Mouse (Mus musculus) large intestine, adult 2 months (tissue): ENCODE results near the gene Rarg. TPM values are rescaled to one million over a fixed set of nuclear protein-coding genes. Genes with fewer than 3 reads are reported as not detected.

ENCODE experiments used
- polyA plus RNA-seq: library from polyadenylated mRNA; depleted of rRNA; stranded (reverse); fragments of >200 nt; gene quantifications from 2 replicates; pipeline ENCODE4 v1.2.3, GENCODE M21; 2012; rRNA removed

Gene Rarg
- polyA plus RNA-seq, 1 experiment: 8.6 TPM

Other genes starting within 250 kb of the Rarg start
- 214 and 251 TPM in 2 replicates for gene Krt18, start 229.3 kb downstream of the Rarg start, polyA plus RNA-seq
- 58.6 and 78.1 TPM in 2 replicates for gene Eif4b, start 183.7 kb downstream of the Rarg start, polyA plus RNA-seq
- gene Tns2, start 157.1 kb downstream of the Rarg start, polyA plus RNA-seq: 37.0 and 45.5 TPM in 2 replicates
- gene Spryd3, start 121.3 kb downstream of the Rarg start, polyA plus RNA-seq: 32.1 and 35.9 TPM in 2 replicates
- 15.4 and 34.3 TPM in 2 replicates for gene Igfbp6, start 113.2 kb downstream of the Rarg start, polyA plus RNA-seq
- gene Soat2, start 107.0 kb downstream of the Rarg start, polyA plus RNA-seq: 96.3 and 315 TPM in 2 replicates
- 20.2 and 26.4 TPM in 2 replicates for gene Zfp740, start 54.3 kb downstream of the Rarg start, polyA plus RNA-seq
- gene Csad, start 52.8 kb downstream of the Rarg start, polyA plus RNA-seq: 18.9 and 23.9 TPM in 2 replicates
- 23.0 and 24.8 TPM in 2 replicates for gene Itgb7, start 25.6 kb downstream of the Rarg start, polyA plus RNA-seq
- gene Gm9918, start 13.0 kb upstream of the Rarg start, polyA plus RNA-seq: not detected in 2 replicates
- 52.4 and 57.1 TPM in 2 replicates for gene Mfsd5, start 21.9 kb upstream of the Rarg start, polyA plus RNA-seq
- gene Espl1, start 38.7 kb upstream of the Rarg start, polyA plus RNA-seq: 14.8 and 16.1 TPM in 2 replicates
- gene Pfdn5, start 68.6 kb upstream of the Rarg start, polyA plus RNA-seq: 97.0 and 98.7 TPM in 2 replicates
- 38.9 and 49.8 TPM in 2 replicates for gene Myg1, start 74.2 kb upstream of the Rarg start, polyA plus RNA-seq
- 31.0 and 35.2 TPM in 2 replicates for gene Aaas, start 93.3 kb upstream of the Rarg start, polyA plus RNA-seq
- not detected in 2 replicates for gene Sp7, start 109.7 kb upstream of the Rarg start, polyA plus RNA-seq
- gene Sp1, start 148.6 kb upstream of the Rarg start, polyA plus RNA-seq: 10.3 and 19.7 TPM in 2 replicates
- 0.16 and 1.0 TPM in 2 replicates for gene Amhr2, start 187.8 kb upstream of the Rarg start, polyA plus RNA-seq
- gene Prr13, start 201.5 kb upstream of the Rarg start, polyA plus RNA-seq: 734 and 781 TPM in 2 replicates
- 449 and 466 TPM in 2 replicates for gene Pcbp2, start 213.0 kb upstream of the Rarg start, polyA plus RNA-seq
- not detected in 2 replicates for gene Gm10337, start 246.2 kb upstream of the Rarg start, polyA plus RNA-seq